Mouse (Mus musculus) brain, adult 2 months (tissue): ENCODE results near the gene Reln.

Experiments used
- DNase-seq: peaks from one replicate; pipeline ENCODE4 v3.0.0; 2011; ENCODE audit warnings: low read depth, low spot score

Reln gene

DNA sequence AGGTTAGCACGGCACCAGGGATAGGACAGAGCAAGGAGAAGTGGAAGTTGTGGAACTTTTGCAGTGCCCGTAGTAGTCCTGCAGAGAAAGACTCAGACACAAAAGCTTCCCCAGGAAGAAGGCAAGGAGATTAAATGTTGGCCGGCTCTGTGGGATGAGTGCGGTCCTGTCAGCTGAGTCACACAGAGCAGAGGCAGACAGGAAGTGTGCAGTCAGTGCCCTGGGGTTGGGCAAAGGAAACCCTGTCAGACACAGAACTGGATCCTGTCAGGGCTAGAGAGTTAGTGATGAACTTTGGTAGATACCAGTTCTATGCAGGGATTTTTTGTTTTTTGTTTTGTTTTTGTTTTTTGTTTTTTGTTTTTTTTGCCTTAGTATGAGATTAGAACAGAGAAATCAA lies 120.0 kb downstream of the Reln start:
- DNase-seq = no peak

DNA sequence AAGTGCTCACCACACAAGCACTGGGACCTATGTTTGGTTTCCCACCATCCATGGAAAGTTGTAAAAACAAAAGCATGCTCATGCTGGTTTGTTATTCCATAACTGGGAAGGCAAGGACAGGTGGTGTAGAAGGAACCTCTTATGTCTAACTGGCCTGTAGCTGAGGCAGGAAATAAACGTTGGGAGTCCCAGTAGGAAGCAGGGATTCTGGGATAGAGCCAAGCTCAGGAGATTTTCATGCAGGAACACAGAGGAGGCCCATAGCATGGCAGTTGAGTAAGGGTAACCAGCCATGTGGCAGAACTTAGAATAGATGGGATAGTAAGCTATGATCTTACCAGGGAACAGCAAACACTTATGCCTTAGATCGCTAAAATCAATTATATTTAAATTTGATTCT lies 120.6 kb downstream of the Reln start:
- peak; percentile 43 for DNase-seq

DNA sequence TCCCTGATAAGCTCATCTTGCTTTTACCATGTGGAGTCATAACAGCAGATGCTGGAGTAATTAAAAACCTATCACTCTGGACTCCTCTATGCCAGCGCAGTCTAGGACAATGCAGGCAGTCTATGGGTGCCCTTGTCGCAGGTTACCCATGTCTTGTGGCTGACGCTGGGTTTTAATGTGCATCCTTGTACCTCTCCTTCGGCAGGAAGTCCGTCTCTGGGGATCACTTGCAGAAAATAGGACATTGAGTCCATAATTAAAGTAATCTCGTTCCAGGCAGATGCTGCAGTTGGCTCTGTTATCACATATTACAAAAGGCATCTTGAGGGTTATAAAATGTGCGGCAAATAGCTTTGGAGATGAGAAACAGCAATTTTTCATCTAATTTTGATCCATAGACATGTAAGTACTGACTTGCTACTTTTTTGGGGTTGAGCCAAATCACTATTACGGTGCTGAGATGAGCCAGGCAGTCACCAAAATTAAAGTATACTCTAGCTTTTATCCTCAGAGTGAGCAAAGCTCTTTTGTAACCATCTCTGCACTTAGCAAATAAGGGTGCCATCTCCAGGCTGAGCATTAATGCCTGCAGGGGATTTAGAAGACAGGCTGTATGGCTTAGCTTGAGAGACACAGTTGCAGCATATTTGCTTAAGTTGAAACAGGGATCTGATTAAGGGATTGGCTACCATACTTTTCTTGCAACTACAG lies 136.0 kb downstream of the Reln start:
- DNase-seq = peak; percentile 68

DNA sequence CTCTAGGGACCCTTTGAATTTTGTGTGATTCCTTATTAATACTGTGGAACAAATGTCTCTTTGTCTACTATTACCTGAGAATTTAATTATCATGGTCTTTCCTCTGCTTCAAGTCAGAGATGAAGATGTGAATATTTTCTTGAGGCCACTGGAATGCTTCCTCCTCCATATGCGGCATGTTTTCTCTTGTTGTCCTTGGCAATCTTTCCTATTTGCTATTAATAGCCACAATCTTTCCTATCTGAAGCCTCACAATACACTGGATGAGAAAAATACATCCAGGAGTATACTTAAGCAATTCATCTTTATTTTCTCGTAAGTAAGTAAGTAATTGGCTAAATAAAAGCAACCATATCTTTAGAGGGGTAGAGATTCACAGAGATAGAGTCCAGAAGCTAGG lies 146.6 kb downstream of the Reln start:
- DNase-seq = peak; percentile 55

DNA sequence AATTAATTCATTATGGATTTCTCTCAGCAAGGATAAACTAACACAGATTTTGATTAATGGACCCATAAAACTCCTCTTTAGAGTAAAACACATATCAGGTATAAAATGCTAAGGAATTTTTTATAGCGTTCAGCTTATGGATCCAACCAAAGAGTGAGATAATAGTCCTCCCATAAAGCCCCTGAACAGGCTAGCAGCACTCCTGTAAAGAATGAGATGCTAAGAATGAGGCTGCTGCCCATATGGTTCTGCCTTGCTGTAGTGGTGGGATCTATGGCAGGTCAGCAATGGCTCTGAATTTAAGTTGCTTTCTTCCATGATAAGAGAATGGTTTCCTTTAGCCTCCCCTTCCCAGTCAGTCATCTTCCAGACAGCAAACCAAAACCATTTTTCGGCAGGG lies 147.6 kb downstream of the Reln start:
- DNase-seq = no peak

DNA sequence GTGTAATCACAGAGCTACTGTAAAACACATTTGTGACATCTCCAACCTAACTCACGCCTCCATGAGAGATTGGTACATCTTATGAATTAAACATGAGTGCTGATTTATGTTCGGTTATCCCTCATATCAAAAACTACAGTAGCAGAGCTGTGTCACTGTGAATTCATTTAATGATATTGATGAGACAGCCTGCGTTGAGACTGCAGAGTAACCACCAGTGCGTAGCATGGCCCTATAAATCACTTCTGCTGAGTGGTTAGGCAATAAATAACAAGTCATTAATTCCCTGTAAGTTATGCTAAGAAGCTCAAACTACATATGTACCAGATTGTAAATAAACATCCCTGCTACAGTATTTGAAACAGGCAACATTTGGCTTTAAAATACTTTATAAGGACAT lies 148.0 kb downstream of the Reln start:
- DNase-seq = no peak

DNA sequence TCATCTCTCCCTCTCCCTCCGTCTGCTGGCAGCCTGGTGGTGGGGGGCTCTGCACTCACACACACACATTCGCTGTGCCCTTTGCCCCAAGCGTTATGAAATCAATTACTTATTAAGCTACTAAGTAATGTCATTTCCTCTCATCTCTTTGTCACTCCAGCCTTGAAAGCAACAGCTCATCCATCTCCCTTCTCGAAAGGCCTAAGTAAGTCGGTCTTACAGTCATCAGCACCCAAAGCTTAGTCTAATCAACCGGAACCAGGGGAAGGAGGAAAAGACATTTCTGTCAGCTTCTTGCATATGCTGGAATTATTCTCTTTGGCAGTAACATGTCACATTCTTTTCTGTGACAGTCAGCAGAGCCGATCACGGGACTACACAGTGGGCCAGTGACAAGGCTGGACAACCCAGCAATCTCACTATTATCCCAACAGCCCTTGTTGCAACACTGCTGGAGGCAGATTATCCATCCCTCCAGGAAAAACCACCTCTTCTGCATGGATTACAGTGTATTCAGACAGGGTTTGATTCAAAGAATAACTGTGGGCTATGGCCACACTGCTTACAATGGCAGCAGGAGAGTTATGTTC lies 149.1 kb downstream of the Reln start:
- DNase-seq = no peak

DNA sequence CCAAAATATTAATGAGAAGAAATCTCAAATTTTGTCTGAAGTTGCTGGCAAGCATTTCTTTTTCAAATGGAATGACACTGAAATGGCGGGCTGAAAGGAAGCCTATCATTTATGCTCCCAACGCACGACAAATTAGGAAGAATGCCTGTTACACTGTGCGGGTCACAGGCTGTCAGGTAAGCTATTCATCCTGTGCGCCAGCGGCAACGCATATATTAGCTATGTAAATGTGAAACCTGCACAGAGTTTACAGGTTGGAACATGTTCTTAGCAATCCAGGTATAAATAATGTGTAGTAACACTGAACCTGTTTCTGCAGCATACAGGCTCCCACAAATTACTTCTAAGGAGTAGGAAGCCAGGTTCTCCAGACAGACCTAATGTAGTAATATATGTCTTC lies 152.7 kb downstream of the Reln start:
- no peak for DNase-seq

DNA sequence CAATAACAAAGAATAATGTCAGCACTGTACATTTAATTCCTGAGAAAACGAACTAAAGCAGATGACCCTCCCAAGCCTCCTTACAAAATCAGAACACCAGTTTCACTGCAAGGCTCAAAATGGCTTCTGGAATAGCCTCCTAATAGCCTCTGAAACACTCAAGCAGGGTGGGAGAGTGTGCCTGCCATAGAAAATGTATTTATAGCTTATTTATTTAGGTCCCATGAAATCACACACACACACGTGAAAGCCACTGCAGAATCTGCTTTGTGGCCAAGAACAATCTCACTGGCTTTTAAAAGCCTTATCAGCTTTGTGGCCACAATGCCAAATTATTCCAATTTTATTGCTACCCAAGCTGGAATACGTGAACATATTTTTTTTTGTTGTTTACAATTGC lies 154.2 kb downstream of the Reln start:
- no peak for DNase-seq

DNA sequence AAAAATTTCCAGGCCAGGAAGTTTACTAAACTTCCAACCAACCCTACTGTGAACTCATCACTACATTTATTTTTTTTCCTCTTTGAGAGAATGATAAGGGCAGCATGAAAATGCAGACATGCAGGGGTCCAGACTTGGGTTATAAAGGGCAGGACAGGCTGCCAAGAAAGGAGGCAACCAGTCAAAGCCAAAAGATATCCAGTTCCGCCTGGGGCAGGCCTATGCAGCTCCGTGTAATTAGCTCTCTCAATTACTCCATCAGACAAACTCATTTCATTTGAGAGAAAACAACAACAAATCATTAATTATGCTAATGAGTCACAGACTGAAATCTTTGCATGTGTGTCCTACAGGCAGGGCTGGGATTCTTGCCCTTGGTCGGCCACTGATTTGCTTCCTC lies 156.9 kb downstream of the Reln start:
- no peak for DNase-seq

DNA sequence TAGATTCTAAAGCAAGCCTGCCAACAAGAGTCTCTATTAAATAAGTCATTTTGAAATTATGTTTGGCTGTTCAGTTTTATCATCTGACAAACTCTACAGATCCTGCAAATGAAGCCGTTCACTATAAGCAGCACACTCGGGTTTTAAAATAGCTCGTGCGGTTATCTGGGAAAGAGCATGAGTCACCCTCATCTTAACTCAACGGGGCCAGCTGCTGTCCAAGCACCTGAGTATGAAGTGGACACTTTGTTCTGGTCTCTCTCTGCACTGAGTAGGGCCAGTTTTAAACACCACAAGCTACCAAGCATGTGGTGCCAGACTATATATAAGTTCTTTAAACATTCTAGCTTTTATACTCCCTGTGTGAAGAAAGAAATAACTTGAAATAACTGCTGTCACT lies 168.0 kb downstream of the Reln start:
- peak; percentile 69 for DNase-seq

DNA sequence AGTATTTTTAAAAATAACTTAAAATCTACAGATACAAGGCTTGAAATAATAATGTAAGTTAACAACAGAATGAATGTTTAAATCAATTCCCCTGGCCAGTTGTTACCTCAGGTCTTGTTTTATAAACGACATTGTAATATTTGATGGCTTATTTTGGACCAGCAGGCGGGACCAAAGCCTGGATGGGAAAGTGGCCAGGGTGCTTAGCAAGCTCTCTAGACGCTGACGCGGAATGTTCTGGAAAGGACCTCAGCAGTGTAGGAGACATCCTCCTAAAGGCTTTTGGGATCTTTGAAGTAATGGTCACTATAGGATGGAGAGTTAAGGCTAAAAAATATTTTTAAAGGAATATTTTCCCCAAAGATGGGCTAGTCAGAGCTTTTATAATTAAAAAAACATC lies 173.2 kb downstream of the Reln start:
- peak; percentile 58 for DNase-seq

DNA sequence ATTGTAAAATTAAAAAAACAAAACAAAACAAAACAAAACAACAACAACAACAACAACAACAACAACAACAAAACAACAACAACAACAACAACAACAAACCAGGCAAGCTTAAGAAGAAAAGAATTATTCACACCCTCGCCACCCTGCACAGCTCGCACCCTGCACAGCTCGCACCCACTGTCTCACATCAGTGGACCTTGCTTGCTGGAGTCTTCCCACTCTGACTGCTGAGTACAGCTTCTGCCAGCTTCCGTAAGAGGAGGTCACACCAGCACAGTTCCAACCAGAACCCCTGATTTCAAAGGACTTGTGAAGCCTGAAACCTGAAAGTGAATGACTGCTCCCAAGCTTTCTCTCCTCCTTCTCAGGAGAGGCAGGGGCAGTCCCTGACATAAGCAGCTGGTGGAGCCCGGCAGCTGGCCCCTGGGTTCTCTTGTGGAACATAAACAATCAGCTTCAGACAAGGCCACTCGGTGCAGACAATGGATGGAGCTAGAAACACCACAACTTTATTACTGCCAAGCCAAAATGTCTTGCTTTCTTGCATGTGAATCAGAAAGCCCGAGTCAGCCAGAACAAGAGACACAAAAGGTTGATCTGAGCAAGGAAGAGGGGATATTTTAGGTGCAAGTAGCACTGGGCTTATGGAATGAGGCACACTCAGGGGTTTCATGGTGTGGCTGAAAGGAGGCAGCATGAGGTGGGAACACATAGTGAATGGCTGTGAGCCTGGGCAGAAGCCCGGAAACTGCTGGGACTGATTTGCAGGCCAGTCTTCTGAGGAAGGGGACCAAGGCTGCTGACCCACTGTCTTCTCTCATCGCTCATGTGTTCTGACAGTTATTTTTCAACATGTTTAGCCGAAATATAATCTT lies 180.2 kb downstream of the Reln start:
- DNase-seq = peak; percentile 12

DNA sequence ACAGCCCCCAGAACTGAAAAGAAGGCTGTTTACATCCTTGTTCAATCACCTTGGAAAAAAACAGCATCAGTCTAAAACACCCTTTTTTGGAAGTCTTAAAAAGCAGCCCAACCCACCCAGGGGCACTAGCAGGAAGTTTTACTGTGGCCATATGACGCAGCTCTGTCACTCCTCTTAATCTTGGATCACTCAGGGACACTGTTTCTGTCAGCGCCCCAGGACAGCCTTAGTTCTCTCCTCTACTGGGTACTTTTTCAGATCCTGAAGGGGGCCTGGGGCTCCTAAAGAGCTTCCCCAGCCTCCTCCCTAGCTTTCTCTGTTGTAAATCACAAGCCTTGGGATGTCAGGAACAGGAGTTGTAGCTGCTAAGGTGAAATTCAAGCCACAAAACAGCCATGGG lies 183.6 kb downstream of the Reln start:
- no peak for DNase-seq

DNA sequence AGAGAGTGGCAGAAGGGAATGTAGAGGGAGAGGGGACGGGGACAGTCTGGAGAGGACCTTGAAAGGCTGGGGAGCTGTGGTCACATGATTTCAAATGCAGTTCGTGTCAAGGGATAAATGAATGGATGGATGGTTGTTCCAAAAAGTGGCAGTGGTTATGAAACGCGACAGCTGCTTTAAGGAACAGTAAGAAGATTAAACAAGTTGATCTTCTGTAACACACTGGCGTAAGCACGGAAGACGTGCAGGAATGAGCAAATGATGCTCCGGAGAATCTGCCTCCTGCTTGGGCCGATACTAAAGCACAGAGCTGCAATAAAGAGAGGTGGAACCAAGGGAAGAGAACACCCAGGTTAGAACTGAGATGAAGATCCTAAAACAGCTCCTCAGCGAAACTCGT lies 185.7 kb downstream of the Reln start:
- DNase-seq = no peak

DNA sequence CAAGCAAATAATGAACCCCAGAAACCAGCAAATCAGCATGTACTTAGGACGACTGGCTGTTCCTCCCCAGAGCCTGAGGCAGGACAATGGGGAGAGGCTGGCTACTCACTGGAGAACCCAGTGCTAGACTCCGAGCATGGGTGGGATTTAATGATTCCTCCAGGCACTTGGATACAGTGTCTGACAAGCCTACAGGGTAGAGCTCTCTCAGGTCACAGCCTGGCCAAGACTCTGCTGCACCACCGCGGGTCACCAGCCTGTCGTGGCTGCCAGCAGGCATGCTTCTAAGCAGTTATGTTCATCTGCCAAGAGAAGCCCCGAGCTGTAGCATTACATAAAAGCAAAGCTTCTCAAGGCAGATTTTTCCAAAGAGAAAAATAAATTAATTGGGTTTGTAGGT lies 190.9 kb downstream of the Reln start:
- DNase-seq = peak; percentile 93

DNA sequence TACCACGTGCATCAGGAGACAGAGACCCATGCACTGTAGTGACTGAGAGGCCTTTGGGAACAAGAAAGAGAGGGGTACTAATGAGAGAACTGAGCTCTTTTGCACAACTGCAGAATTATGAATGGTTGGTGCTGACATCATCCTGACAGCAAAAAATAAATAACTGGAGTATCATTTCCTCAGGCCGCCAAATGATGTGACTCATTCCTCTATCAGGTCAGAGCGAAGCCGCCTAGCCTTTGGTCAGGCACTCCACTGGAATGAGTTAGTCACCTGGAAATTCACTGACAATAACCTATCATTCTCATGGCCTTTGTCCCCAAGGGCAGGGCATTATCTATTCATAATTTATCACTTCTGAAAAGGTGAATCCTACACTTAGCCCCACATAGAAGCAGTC lies 202.7 kb downstream of the Reln start:
- DNase-seq = peak; percentile 59

DNA sequence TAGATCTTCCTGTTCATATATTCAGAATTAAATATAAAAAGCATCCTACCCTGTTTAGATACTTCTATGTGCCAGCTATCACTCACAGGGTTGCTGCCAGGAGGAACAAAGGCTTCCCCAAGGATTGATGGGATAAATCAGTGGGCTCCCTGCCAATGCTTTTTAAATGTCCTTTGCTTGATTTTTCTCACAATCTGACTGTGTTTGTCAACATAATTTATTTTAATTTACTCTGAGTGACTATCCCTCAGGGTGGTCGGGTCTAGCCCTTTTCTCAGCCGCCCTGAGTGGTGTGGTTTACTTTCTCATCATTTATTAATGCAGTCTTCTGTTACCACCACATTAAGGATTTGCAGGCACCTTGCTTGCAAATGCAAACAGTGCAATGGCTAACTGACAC lies 205.5 kb downstream of the Reln start:
- peak; percentile 18 for DNase-seq

DNA sequence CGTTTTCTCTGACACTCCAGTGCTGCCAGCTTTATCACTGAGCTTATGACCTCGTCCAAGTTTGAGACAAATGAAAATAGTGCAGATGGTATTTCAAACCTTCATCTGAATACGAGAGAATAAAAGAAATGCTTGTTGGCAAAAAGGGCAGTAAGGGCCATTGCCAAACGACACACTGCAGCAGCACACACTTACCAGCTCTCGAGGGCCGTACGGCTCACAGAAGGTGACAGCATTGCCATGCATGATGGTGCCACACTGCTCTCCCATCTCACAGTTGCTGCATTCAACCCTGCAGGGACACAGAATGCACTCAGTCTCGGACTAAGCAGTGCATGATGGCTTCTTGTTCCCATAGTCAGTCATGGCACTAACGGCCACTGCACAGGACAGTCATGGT lies 210.1 kb downstream of the Reln start:
- DNase-seq = peak; percentile 53

DNA sequence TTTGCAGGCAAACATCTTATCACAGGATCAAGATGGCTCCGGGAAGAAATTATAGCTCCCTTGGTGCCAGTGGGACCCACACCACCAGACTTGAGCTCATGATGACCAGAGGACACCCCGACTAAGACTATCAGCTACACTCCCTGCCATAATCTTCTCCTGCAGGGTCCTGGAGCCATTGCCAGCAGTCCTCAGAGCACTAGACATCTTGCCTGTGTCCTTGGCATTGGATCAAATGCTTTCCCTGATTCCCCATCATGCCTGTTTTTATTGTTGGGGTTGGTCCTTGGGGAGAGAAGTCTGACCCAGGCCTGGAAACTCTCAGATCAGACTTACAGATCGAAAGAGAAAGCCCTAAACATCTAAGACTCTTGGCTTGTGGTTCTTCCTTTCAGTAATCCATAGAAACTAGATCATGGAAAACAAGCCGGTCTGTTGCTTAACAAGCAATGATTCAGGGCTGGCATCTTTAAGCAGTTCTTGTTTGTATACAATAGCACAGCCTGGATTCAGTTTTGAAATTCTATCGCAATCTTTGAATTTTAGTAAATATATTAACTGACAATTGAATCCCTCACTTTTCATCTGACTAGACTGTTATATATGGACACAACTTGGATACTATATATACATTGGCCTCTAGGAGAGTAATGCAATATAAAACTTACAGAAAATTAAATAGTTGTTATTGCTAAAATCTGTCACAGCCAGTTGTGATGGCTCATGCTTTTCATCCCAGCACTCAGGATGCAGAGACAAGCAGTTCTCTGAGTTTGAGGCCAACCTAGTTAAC lies 212.6 kb downstream of the Reln start:
- peak; percentile 58 for DNase-seq

DNA sequence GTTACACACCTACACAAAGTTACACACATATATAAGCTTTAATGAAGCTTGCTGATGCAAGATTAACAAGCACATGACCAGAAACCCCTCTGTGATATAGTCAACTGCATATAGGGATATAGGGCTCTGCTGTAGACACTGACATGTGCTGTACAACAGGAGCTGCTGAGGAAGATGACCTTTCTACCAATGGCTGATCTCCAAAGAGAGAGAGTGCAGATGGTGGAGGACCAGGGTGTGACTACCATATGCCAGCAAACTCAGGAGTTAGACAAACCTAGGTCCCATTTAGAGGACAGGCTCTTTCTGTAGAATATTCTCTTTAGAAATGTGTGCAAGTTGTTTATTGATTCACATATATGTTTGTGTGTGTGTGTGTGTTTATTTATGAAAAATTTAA lies 216.9 kb downstream of the Reln start:
- DNase-seq = peak; percentile 97

DNA sequence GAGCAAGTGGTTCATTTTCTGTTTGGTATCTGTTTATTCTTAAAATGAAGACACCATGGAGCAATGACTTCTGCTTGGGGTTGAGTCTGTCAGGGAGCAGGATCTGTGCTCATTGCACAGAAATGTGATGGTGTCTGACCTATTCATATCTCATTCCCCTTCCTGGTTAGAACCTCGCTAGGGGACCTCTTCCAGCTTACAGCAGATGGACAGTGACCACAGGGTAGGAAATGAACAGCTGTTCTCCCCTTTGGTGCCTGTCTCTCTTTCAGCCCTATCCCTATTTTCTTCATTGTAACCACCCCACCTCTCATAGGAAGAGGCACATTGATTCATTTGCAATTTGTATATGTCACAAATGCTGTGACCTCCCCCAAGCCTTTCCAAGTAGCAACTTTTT lies 225.2 kb downstream of the Reln start:
- peak; percentile 82 for DNase-seq
